Mouse (Mus musculus) hindbrain, embryonic 15.5 days (tissue): ENCODE data around the gene Ccnd3. TPM values are rescaled to one million over a fixed set of nuclear protein-coding genes. Genes with fewer than 3 reads are reported as not detected.

Source experiments
- ATAC-seq: fragments of 200-750 bp; cut with Nextera tagmentation; 2 replicates; pipeline ENCODE4 v1.8.0; 2017; ENCODE audit warnings: low read depth, moderate number of reproducible peaks, moderate TSS enrichment; ENCODE audit not compliant: low FRiP score
- H3K27ac ChIP-seq: fragments of 300-500 bp; sonication (generic); replicated peaks from 2 replicates; pipeline ENCODE4 v1.5.1; 2015; ENCODE audit warnings: mild to moderate bottlenecking, inconsistent platforms
- H3K27me3 ChIP-seq: fragments of 300-500 bp; sonication (generic); 2 replicates; pipeline ENCODE4 v1.6.1; 2015; ENCODE audit warnings: control low read depth, inconsistent platforms
- H3K36me3 ChIP-seq: fragments of 300-500 bp; sonication (generic); 2 replicates; pipeline ENCODE4 v1.6.1; 2015; ENCODE audit warnings: control low read depth, inconsistent platforms
- H3K4me1 ChIP-seq: fragments of 300-500 bp; sonication (generic); replicated peaks from 2 replicates; pipeline ENCODE4 v1.6.1; 2015; ENCODE audit warnings: control low read depth, inconsistent platforms
- H3K4me2 ChIP-seq: fragments of 300-500 bp; sonication (generic); 2 replicates; pipeline ENCODE4 v1.6.1; 2015; ENCODE audit warnings: moderate library complexity, mild to moderate bottlenecking, inconsistent platforms
- H3K4me3 ChIP-seq: fragments of 300-500 bp; sonication (generic); 2 replicates; pipeline ENCODE4 v1.5.1; 2015; ENCODE audit warnings: mild to moderate bottlenecking, inconsistent platforms
- H3K9ac ChIP-seq: fragments of 300-500 bp; sonication (generic); 2 replicates; pipeline ENCODE4 v1.6.1; 2015; ENCODE audit warnings: inconsistent platforms
- H3K9me3 ChIP-seq: fragments of 300-500 bp; sonication (generic); 2 replicates; pipeline ENCODE4 v1.6.1; 2016; ENCODE audit warnings: control low read depth, inconsistent platforms
- WGBS: fragments of 180-500 bp; shearing (Covaris S2); methylation state at CpG from one replicate; pipeline ENCODE4 v1.1.7; 2015; 5-methylcytosine and 5-hydroxymethylcytosine counted together
- polyA plus RNA-seq: library from polyadenylated mRNA; unstranded; fragments of >200 nt; fragmentation: Nextera tagmentation; extraction: Ambion mirVana; gene quantifications from 2 replicates; pipeline ENCODE4 v1.2.1, GENCODE M21; 2015

Gene Ccnd3
- polyA plus RNA-seq, 1 experiment from 2014 or later = 91.0 TPM

- H3K36me3 ChIP-seq = no peaks in the 10 kb centered on the region
- no peak overlapping the region for H3K9ac ChIP-seq
- H3K9me3 ChIP-seq = no peaks in the 10 kb centered on the region
- H3K4me3 ChIP-seq = no peak overlapping the region
- no peaks in the 10 kb centered on the region for H3K4me1 ChIP-seq
- no peaks in the 10 kb centered on the region for H3K27me3 ChIP-seq
- H3K4me2 ChIP-seq = no peak overlapping the region
- WGBS = 95% methylated on average over 3 of the region's 3 CpGs
- ATAC-seq = no peak
- H3K27ac ChIP-seq = no peak overlapping the region
Observed at GRCm38 (mm10) chr17:47538049-47538448, 33.2 kb downstream of the Ccnd3 start.

DNA sequence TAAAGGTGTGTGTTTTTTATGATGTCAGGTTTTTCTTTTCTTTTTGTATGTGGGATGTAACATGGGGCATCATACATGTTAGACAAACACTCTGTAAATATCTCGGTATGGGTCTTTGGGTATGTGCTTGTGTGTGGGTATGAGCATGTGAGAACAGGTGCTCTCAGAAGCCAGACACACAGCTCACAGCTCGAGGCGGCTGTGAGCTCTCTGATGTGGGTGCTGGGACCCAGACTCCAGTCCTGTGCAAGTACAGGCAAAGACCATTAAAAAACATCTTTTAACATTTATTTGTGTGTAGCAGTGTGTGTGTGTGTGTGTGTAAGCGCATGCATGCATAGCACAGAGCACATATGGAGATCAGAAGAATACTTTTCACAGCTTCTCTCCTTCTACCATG, 34.3 kb downstream of the Ccnd3 start:
- 90% methylated on average over 4 of the region's 4 CpGs for WGBS
- no peak for ATAC-seq

GRCm38 (mm10) chr17:47542061-47542460, 37.2 kb downstream of the Ccnd3 start:
- H3K36me3 ChIP-seq = no peaks in the 10 kb centered on the region
- H3K9ac ChIP-seq = no peak overlapping the region
- H3K4me3 ChIP-seq = no peak overlapping the region
- no peak overlapping the region for H3K27ac ChIP-seq
- 63% methylated on average over 5 of the region's 5 CpGs for WGBS
- H3K27me3 ChIP-seq = no peaks in the 10 kb centered on the region
- H3K9me3 ChIP-seq = no peaks in the 10 kb centered on the region
- H3K4me1 ChIP-seq = no peaks in the 10 kb centered on the region
- ATAC-seq = no peak
- no peak overlapping the region for H3K4me2 ChIP-seq

More for the DNA sequence above, 34.3 kb downstream of the Ccnd3 start:
- no peaks in the 10 kb centered on the region for H3K36me3 ChIP-seq
- no peak overlapping the region for H3K4me3 ChIP-seq
- H3K27ac ChIP-seq = no peak overlapping the region
- no peak overlapping the region for H3K9ac ChIP-seq
- no peak overlapping the region for H3K4me2 ChIP-seq
- H3K4me1 ChIP-seq = no peaks in the 10 kb centered on the region
- no peaks in the 10 kb centered on the region for H3K9me3 ChIP-seq
- no peaks in the 10 kb centered on the region for H3K27me3 ChIP-seq

GRCm38 (mm10) chr17:47543051-47543650, 38.3 kb downstream of the Ccnd3 start:
- Histone ChIP-seq H3K27me3 (no peaks in the 10 kb centered on the region), H3K9ac (no peak overlapping the region)
- 74% methylated on average over 7 of the region's 7 CpGs for WGBS

GRCm38 (mm10) chr17:47545154-47545553, 40.3 kb downstream of the Ccnd3 start:
- no peaks in the 10 kb centered on the region for H3K27me3 ChIP-seq
- H3K36me3 ChIP-seq = no peaks in the 10 kb centered on the region
- H3K9me3 ChIP-seq = no peaks in the 10 kb centered on the region
- H3K27ac ChIP-seq = no peak overlapping the region
- no peak for ATAC-seq
- H3K4me1 ChIP-seq = no peaks in the 10 kb centered on the region
- H3K9ac ChIP-seq = no peak overlapping the region
- no peak overlapping the region for H3K4me3 ChIP-seq
- 83% methylated on average over 12 of the region's 12 CpGs for WGBS
- H3K4me2 ChIP-seq = no peak overlapping the region

More at GRCm38 (mm10) chr17:47543051-47543650, 38.3 kb downstream of the Ccnd3 start:
- no peaks in the 10 kb centered on the region for H3K4me1 ChIP-seq
- H3K27ac ChIP-seq = no peak overlapping the region
- H3K4me2 ChIP-seq = no peak overlapping the region
- H3K4me3 ChIP-seq = no peak overlapping the region
- no peak for ATAC-seq
- H3K36me3 ChIP-seq = no peaks in the 10 kb centered on the region
- H3K9me3 ChIP-seq = no peaks in the 10 kb centered on the region

DNA sequence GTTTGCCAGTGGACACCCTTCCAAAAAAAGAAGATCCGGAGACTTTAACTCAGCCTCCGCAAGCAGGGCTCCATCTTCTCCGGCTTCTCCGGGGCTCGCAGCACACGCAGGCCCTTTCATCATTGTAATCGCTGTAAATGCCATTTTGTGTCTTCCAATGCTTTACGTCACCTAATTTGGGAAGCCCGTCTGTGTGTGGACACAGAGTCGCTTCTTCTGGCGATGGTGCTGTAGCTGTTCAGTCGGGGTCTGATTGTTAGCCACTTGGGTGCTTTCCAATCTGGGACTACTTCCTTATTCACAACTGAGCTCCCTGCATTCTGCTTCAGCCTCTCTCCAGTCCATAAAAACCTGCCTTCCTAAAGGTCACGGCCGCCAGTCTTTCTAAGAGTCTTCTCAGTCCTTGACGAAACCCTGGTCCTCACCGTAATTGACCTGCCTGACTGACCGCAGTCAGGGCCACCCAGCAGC, 41.0 kb downstream of the Ccnd3 start:
- no peak overlapping the region for H3K27ac ChIP-seq
- no peaks in the 10 kb centered on the region for H3K27me3 ChIP-seq
- 0 out of 2 replicates have a peak overlapping the region, but pooled peaks have one; percentile 17 for H3K4me2 ChIP-seq
- no peak overlapping the region for H3K4me3 ChIP-seq
- H3K9ac ChIP-seq = no peak overlapping the region
- H3K4me1 ChIP-seq = no peaks in the 10 kb centered on the region
- no peaks in the 10 kb centered on the region for H3K9me3 ChIP-seq
- WGBS = 76% methylated on average over 17 of the region's 17 CpGs
- peak; percentile 38; the same call in 1 of the 2 replicates for ATAC-seq
- H3K36me3 ChIP-seq = no peaks in the 10 kb centered on the region

GRCm38 (mm10) chr17:47551049-47551448, 46.2 kb downstream of the Ccnd3 start:
- Histone ChIP-seq H3K4me3 (no peak overlapping the region), H3K9me3 (no peaks in the 10 kb centered on the region), H3K27me3 (no peaks in the 10 kb centered on the region), H3K9ac (no peak overlapping the region), H3K4me2 (no peak overlapping the region), H3K27ac (no peak overlapping the region), H3K36me3 (no peaks in the 10 kb centered on the region), H3K4me1 (no peaks in the 10 kb centered on the region)
- 71% methylated on average over 7 of the region's 7 CpGs for WGBS
- ATAC-seq = no peak

- H3K27ac ChIP-seq = no peak overlapping the region
- H3K36me3 ChIP-seq = no peaks in the 10 kb centered on the region
- H3K9me3 ChIP-seq = no peaks in the 10 kb centered on the region
- no peak overlapping the region for H3K4me3 ChIP-seq
- no peaks in the 10 kb centered on the region for H3K4me1 ChIP-seq
- no peak overlapping the region for H3K4me2 ChIP-seq
- H3K9ac ChIP-seq = no peak overlapping the region
- no peak for ATAC-seq
- H3K27me3 ChIP-seq = no peaks in the 10 kb centered on the region
Observed at GRCm38 (mm10) chr17:47552994-47553393, 48.1 kb downstream of the Ccnd3 start.

- Histone ChIP-seq H3K9me3 (no peaks in the 10 kb centered on the region), H3K4me3 (no peak overlapping the region), H3K4me1 (no peaks in the 10 kb centered on the region), H3K27ac (no peak overlapping the region), H3K4me2 (no peak overlapping the region), H3K9ac (no peak overlapping the region), H3K27me3 (no peaks in the 10 kb centered on the region), H3K36me3 (no peaks in the 10 kb centered on the region)
- WGBS = 71% methylated on average over 8 of the region's 10 CpGs
- no peak for ATAC-seq
Observed at GRCm38 (mm10) chr17:47554621-47555020, 49.8 kb downstream of the Ccnd3 start.

- Histone ChIP-seq H3K4me2 (no peak overlapping the region), H3K27me3 (no peaks in the 10 kb centered on the region), H3K9me3 (no peaks in the 10 kb centered on the region), H3K27ac (no peak overlapping the region), H3K4me1 (no peaks in the 10 kb centered on the region), H3K9ac (no peak overlapping the region), H3K36me3 (no peaks in the 10 kb centered on the region), H3K4me3 (no peak overlapping the region)
- ATAC-seq = no peak
- WGBS = 70% methylated on average over 3 of the region's 3 CpGs
Observed at GRCm38 (mm10) chr17:47557179-47557578, 52.3 kb downstream of the Ccnd3 start.

- Histone ChIP-seq H3K9me3 (no peaks in the 10 kb centered on the region), H3K4me1 (no peaks in the 10 kb centered on the region), H3K36me3 (no peaks in the 10 kb centered on the region), H3K27ac (no peak overlapping the region), H3K9ac (no peak overlapping the region), H3K27me3 (no peaks in the 10 kb centered on the region), H3K4me3 (no peak overlapping the region), H3K4me2 (no peak overlapping the region)
- ATAC-seq = no peak
- WGBS = 69% methylated on average over 6 of the region's 6 CpGs
Observed at GRCm38 (mm10) chr17:47559726-47560125, 54.9 kb downstream of the Ccnd3 start.

DNA sequence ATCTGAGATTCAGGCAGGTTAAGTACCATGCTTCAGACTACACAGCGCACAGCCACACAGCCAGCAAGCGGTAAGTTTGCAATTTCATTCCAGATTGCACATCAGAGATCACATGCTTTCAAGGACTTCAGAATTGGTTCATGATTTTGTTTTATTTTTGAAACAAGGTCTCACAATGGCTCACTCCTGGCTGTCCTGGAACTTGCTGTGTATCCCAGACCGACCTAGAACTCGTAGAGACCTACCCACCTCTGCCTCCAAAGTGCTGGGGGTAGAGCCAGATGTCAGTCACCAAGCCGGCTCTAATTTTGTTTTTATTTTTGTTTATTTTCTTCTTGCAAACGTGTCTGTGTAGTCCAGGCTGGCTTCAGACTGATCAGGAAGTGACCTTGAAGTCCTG, 58.0 kb downstream of the Ccnd3 start:
- 80% methylated on average over 6 of the region's 6 CpGs for WGBS
- H3K4me3 ChIP-seq = no peak overlapping the region
- no peaks in the 10 kb centered on the region for H3K27me3 ChIP-seq
- H3K9me3 ChIP-seq = no peaks in the 10 kb centered on the region
- no peak overlapping the region for H3K27ac ChIP-seq
- no peak for ATAC-seq
- H3K36me3 ChIP-seq = no peaks in the 10 kb centered on the region
- H3K9ac ChIP-seq = no peak overlapping the region
- no peaks in the 10 kb centered on the region for H3K4me1 ChIP-seq
- H3K4me2 ChIP-seq = no peak overlapping the region

DNA sequence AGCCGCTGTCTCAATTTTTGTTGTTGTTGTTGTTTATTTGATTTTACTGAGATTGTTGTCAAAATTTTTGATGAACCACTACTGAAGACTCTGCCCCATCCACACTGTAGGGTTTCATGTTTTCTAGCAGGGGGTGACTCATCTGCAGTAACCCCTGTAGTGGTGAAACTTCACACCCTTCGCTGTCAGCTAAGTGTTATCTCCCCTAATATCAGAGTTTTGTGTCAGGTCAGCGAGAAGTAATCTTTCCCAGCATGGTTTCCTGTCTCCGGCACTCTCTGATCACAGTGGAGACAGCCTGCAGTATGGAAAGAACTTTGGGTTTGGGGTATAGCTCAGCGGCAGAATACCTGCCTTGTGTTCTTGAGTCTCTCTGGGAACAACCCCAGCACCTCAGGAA, 59.8 kb downstream of the Ccnd3 start:
- ATAC-seq = no peak
- Histone ChIP-seq H3K27me3 (no peaks in the 10 kb centered on the region), H3K4me2 (no peak overlapping the region), H3K27ac (no peak overlapping the region), H3K9me3 (no peaks in the 10 kb centered on the region), H3K4me3 (no peak overlapping the region), H3K9ac (no peak overlapping the region), H3K36me3 (no peaks in the 10 kb centered on the region), H3K4me1 (no peaks in the 10 kb centered on the region)
- WGBS = 88% methylated on average over 5 of the region's 5 CpGs
